Mouse (Mus musculus) Patski (cell line): ENCODE data around the gene Otop3. TPM values are rescaled to one million over a fixed set of nuclear protein-coding genes. Genes with fewer than 3 reads are reported as not detected.

Experiments used
- ATAC-seq: fragments of 100-300 bp; one replicate; pipeline ENCODE4 v1.8.0; 2021
- CTCF ChIA-PET: fragments of 350-600 bp; sonication (Branson Sonifier 250); formaldehyde crosslinking; loops from one replicate; lab custom pipeline; 2022; ENCODE audit warnings: inconsistent platforms; lab: Charles Lee
- POLR2A ChIA-PET: fragments of 350-600 bp; sonication (Branson Sonifier 250); formaldehyde crosslinking; loops from one replicate; lab custom pipeline; 2022; ENCODE audit warnings: antibody characterized with exemption, inconsistent platforms; lab: Charles Lee
- DNase-seq: peaks from one replicate; pipeline ENCODE4 v3.0.0-alpha.2; 2011; ENCODE audit warnings: low read depth, low spot score
- H3K27me3 ChIP-seq: fragments of 371-371 bp; one replicate; pipeline ENCODE4 v1.5.1; 2021
- CTCF ChIP-seq: fragments of 100-300 bp; IDR thresholded peaks from one replicate; pipeline ENCODE4 v1.5.1; 2021
- in situ Hi-C: fragments of 300-500 bp; cut with MboI; formaldehyde crosslinking; loops from 3 replicates; pipeline ENCODE4 v1.11.1; 2018; ENCODE audit warnings: low pct_unique_long_range_greater_than_20kb, mixed read lengths
- polyA plus RNA-seq: library from polyadenylated mRNA; unstranded; gene quantifications from one replicate; pipeline ENCODE4 v1.2.3, GENCODE M21; 2021

The Otop3 gene
- polyA plus RNA-seq, 1 experiment from 2014 or later: not detected

DNA sequence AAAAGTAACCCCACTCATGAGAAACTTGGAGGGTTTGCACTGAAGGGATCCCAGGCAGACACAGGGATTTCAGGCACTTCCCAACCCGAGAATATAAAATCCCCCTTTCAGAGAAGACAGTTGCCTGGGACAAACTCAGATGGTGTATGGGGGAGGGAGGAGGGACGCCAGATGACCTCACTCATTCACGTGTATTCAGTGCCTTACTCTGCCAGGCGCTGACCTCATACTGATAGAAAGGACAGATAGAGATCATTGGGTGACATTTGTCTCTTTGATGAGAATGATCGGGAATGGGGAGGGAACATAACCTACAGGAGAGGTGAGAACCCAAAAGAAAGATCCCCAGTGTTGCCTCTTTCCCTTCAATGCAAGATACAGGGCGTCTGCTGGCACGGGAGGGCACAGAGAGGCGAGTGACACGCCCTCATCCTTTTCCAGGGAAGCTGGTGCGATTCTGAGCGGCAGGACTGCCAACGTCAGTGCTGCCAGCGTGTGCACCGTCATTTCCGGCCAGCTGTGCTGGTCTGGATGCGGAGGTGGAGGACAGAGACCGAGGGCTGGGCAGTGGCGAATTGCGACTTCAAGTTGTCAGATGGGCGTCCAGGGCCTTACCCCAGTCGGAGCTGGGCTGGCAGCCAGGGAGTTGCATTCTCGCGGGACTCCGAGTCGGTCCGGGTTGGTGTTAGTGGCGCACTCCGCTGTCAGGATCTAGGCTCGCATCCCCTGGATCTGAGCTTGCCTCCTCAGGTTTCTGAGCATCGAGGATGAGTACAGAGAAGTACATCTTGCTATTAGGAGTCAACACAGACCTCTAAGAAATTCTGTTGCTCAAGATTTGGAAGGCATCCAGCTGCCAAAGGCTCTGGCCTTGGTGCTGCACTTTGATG is 39.5 kb downstream of the Otop3 start:
- CTCF ChIA-PET: interaction anchor here (1.2 to 1.3 kb wide), 2 partner anchors 10 to 20 kb away, joined by 3 read pairs; no protein-coding TSS in a partner anchor
- H3K27me3 ChIP-seq: peaks cover 9% of the 10 kb centered on the region
- DNase-seq (no peak), ATAC-seq (peak; percentile 77)
- POLR2A ChIA-PET: no interaction called here
- in situ Hi-C loops: no loop called here
- no peak for TF ChIP-seq CTCF

DNA sequence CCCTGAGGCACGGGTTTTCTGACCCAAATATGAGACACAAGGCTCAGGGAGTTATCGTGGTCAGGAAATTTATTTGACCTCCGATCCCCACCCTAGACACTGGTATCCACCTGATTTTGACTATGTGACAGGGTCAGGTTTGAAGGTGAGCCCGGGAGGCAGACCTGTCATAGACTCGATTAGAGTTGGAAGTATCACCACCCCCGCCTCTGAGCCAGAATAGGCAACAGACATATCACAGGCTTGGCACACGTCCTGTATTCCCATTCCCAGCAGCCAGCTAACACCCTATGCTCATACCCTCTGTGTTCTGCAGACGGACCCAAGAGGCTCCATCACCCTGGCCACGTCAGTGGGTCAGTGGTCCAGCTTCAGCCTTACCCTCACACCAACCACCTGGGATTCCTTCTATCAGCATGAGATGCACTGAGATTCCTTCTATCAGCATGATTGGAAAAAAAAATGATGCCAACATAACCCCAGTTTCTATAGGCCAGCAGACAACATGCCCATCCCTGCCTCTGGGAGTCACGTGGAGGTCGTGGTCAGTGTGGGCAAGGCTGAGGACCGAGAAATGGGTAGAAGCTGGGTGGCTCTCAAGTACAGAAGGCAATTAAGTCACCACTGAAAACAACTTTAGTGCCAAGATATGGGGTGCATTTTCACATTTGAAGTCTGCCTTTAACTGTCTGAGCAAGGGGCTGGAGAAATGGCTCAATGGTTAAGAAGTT is 40.3 kb downstream of the Otop3 start:
- peaks cover 7% of the 10 kb centered on the region for H3K27me3 ChIP-seq
- in situ Hi-C loops: no loop called here
- no peak for TF ChIP-seq CTCF
- POLR2A ChIA-PET: no interaction called here
- DNase-seq (no peak), ATAC-seq (peak; percentile 4)
- CTCF ChIA-PET: interaction anchor here (1.2 to 1.3 kb wide), 2 partner anchors 9 to 21 kb away, joined by 3 read pairs; no protein-coding TSS in a partner anchor

DNA sequence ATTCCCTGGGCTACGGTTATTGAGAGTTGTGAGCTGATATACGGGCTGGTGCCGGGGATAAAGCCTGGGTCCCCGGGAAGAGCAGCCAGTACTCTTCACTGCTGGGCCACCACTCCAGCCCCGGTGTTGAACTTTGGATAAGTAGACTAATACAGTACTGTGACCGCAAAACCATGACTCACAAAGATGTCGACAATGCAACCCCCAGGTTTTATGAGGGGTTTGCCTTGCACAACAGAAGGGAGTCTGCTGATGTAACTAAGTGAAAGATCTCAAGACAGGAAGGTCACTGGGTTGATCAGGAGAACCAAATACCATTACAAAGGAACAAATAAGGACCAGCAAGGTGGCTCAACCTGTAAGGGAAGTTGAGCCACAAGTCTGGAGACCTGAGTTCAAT is 42.2 kb downstream of the Otop3 start:
- no peak for ATAC-seq
- ChIA-PET CTCF (no interaction called here), POLR2A (interaction anchor here (0.9 kb wide), 1 partner anchor 9 kb away, joined by 3 read pairs; no protein-coding TSS in a partner anchor)
- in situ Hi-C loops: no loop called here
- no peaks in the 10 kb centered on the region for H3K27me3 ChIP-seq
- no peak for TF ChIP-seq CTCF
- DNase-seq: no peak

DNA sequence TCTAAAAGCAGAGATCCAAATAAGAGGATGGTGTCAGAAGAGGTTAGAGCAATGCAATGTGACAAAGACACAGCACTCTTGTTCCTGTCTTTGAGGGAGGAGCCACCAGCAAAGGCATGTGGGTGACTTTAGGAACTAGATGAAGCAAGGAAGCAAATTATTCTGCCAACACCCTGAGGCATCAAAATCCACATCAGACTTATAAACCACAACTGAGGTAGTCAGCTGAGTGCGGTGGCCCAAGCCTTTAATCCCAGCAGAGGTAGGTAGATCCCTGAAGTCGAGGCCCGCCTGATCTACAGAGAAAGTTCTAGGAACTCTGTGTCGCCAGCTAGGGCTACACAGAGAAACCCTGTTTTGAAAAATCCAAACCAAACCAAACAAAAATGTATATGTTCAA is 42.7 kb downstream of the Otop3 start:
- ChIA-PET POLR2A (no interaction called here), CTCF (interaction anchor here (1.7 kb wide), 1 partner anchor 9 kb away, joined by 3 read pairs; no protein-coding TSS in a partner anchor)
- ATAC-seq: no peak
- no peaks in the 10 kb centered on the region for H3K27me3 ChIP-seq
- in situ Hi-C loops: no loop called here
- DNase-seq: no peak
- TF ChIP-seq CTCF: no peak

DNA sequence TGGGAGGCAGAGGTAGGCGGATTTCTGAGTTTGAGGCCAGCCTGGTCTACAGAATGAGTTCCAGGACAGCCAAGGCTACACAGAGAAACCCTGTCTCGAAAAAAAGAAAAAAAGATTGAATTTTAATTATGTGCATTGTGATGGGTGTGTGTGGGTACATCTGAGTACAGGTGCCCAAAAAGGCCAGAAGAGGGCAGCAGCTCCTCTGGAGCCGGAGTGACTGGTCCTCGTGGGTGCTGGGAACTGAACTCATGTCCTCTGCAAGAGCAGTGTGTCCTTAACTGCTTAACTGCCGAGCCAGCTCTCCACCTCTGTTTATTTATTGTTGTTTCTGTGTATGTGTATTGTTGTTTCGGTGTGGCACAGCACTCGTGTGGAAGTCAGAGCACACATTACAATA is 43.3 kb downstream of the Otop3 start:
- ATAC-seq: no peak
- in situ Hi-C loops: no loop called here

DNA sequence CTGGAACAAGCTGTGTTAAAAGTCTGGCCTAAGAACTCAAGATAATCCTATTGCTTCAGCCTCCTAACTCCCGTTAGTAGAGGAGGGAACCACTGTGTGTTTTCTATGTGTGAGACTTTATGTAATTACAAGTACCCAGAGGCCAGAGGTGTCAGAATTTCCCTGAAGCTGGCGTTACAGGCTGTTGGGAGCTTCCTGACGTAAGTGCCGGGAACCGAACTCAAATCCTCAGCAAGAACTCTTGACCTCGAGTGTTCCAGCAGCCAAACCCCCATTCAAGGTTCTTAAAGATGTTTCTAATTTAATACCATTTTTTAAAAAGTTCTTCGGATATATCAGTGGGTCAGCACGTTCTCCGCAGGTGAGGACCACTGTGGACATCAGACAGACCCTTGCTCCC is 46.7 kb downstream of the Otop3 start:
- ATAC-seq (no peak), DNase-seq (no peak)
- ChIA-PET CTCF (interaction anchor here (0.9 to 1.2 kb wide), 3 partner anchors 12 to 47 kb away, joined by 3 to 4 read pairs (median 3); no protein-coding TSS in a partner anchor), POLR2A (interaction anchor here (0.7 to 4.2 kb wide), 3 partner anchors 27 to 315 kb away, joined by 3 to 20 read pairs (median 5); no protein-coding TSS in a partner anchor)
- in situ Hi-C loops: no loop called here
- no peak for TF ChIP-seq CTCF
- no peaks in the 10 kb centered on the region for H3K27me3 ChIP-seq

More for the DNA sequence above, 43.3 kb downstream of the Otop3 start:
- TF ChIP-seq CTCF: no peak
- DNase-seq: no peak
- POLR2A ChIA-PET: no interaction called here
- no peaks in the 10 kb centered on the region for H3K27me3 ChIP-seq
- CTCF ChIA-PET: interaction anchor here (1.7 kb wide), 1 partner anchor 9 kb away, joined by 3 read pairs; no protein-coding TSS in a partner anchor

DNA sequence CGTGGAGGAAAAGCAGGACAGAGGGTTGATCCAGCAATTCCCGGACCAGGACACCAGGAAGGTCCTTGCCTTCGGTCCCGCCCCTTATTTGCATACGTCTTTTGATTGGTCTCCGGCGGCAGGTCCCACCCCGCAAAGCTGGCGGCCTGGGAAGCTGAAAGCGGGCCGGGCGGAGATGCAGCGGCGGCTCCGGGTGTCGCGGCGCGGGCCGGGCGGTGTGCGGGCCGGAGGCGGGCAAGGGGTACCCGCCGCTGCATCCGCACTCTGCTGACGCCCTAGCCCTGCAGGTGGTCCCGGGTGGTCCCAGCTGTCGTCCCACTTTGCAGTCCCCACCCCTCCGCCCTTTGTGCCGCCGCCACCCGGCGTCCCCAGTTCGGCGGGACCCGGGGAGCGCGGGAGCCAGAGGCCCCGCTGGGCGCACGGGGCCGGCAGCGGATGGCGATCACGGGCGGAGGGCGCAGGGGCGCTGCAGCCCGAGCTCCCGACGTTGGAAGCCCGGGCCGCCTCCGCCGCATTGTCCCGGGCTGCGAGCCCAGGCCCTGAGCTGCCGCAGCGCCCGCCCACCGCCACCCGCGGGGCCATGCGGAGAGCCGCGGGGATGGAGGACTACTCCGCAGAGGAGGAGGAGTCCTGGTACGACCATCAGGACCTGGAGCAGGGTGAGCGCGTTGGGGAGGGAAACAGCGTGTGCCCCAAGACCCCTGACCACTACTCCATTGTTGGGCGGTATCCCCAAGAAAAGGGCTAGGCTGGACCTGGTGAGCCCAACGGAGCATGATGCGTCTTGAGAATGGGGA is 47.4 kb downstream of the Otop3 start, which contains the start of gene Cdr2l:
Gene Cdr2l (plus strand): TSS at position 174 of the 797 bp plus-strand sequence.
- DNase-seq (no peak), ATAC-seq (peak; percentile 91)
- ChIA-PET POLR2A (interaction anchor here (1.0 to 4.2 kb wide), 2 partner anchors 31 to 40 kb away, joined by 3 to 20 read pairs; no protein-coding TSS in a partner anchor), CTCF (interaction anchor here (1.0 kb wide), 1 partner anchor 12 kb away, joined by 4 read pairs; no protein-coding TSS in a partner anchor)
- in situ Hi-C loops: no loop called here
- no peak for TF ChIP-seq CTCF
- H3K27me3 ChIP-seq: no peaks in the 10 kb centered on the region

DNA sequence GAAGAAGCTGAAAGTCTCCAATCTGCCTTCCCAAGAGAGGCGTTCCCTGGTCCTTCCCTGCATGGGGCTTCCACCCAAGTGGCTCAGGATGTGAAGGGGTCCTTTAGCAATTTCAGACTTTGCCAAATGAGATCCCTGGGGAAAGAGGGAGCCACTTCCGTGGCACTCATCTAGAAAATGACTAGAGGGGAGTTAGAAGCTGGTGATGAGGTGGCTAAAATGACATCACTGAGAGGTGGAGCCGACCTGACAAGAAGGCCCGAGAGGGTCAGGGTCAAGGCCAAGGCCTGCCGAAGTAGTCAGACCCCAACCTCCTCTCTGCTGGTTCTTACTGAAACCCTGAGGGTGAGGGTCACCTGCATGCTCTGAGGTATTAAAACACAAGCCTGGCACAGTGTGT is 48.4 kb downstream of the Otop3 start:
- ATAC-seq (no peak), DNase-seq (no peak)
- POLR2A ChIA-PET: interaction anchor here (4.2 kb wide), 1 partner anchor 30 kb away, joined by 20 read pairs; no protein-coding TSS in a partner anchor
- in situ Hi-C loops: no loop called here
- CTCF ChIA-PET: no interaction called here
- H3K27me3 ChIP-seq: no peaks in the 10 kb centered on the region
- no peak for TF ChIP-seq CTCF

DNA sequence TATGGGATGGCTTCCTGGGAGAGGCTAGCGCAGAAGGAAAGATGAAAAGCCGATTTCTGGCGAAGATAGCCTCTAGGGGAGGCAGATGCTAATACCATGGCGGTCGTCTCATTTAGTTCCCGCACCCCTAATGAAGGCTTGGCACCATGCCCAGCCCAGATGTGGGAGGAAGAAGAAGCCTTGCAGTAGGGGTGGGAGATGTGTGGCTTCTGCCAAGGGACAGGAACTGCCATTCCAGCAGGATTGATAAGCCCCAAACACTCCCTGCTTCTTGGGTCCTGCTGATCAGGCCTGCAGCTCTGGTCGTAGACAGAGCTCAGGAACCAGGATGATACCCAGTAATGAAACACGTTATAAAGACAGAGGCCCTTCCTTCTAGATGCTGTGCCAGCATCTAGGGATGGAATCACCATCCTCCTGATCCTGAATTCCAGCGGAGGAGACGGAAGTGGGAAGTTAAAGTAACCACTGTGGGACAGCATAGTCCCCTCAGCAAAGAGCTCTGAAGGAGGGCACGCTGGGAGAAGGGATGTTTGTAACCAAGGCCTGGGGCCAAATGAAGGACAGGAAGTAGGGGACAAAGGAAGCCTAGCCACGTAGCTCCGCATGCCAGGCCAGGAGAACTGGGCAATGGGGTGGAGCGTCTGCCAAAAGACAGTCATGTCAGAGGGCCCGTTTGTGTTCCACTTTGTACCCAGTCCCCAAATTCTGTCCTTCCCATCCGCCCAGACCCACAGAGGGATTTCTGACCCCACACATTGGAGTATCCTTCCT is 49.4 kb downstream of the Otop3 start:
- in situ Hi-C loops: no loop called here
- H3K27me3 ChIP-seq: no peaks in the 10 kb centered on the region
- no peak for TF ChIP-seq CTCF
- no peak for DNase-seq
- ChIA-PET POLR2A (interaction anchor here (4.2 kb wide), 1 partner anchor 29 kb away, joined by 20 read pairs; no protein-coding TSS in a partner anchor), CTCF (interaction anchor here (1.3 kb wide), 1 partner anchor 10 kb away, joined by 3 read pairs; no protein-coding TSS in a partner anchor)
- ATAC-seq: no peak
